Mouse (Mus musculus) lung, adult 18-20 months (tissue): ENCODE measurements around the gene Asah2.
"Not testable (repeated sequence)": the region's sequence is repeated elsewhere in the genome, so short reads cannot be mapped to it uniquely, and the experiment has no call there.

Source experiments
- DNase-seq, 2 experiments: peaks; one replicate each; pipeline ENCODE4 v3.0.0; 2022; ENCODE audit warnings: mixed read lengths in 2 of 2

The Asah2 gene

DNA sequence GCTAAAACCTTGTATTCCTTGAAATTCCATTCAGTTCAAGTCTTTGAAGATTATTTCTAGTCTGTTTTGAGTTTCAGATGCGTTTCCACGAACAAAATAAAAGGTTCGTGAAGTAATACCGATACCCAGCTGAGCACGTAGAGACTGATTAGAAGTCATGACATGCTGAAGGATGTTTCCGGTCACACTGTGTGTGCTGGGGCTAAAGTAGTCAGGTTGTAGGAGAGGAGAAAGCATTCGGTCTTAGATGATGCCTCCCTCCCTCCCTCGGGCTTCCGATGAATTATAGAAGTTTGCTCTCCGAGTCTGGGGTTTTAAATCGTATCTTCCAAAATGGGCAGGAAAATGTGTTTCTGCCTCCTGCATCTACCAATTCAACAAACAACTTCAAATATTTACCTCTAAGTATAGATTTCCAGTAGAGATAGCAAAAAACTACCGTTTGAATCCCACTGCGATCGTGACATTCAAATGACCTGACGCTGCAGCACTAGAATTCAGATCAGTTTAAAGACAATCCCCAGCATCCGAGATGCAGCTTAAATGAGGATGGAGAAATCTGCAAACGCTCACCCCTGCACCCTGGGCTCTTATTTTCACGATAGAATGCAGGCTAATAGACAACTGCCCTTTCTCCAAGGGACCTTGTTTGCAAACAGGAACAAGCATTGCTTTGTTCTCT lies 5.6 kb downstream of the Asah2 start:
- no peak for DNase-seq

DNA sequence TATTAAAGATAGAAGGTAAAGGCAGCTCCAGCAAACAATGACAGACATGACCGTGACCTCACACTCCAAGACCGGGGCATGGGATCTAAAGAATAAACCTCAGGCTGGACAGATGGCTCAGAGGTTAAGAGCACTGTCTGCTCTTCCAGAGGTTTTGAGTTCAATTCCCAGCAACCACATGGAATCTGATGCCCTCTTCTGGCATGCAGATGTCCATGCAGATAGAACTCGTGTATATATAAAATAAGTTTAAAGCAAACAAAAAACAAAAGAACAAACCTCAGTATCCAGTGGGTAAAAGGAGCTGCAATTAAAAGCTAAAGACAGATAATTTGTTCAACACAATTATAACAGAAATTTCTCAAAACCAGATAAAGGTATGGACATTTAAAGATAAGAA lies 9.4 kb downstream of the Asah2 start:
- DNase-seq = no peak

DNA sequence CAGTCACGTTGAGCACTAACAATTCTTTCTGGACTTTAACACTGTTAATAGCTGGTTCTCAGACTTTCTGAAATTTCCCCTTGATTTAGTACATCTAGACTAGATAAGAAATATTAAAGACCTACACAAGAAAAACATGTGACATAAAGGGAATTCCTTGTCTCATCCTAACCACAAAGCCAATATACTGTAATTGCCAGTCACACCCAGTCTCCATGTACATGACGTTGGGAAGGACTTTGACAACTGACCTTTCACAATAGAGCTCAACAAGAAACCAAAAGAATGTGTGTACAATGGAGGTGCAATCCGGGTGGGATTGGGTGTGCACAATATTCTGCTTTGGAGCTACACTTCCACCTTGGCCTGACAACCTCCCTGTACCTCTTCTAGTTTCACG lies 15.7 kb downstream of the Asah2 start:
- DNase-seq = no peak

GRCm38 (mm10) chr19:32090804-32091203 lies 17.2 kb downstream of the Asah2 start:
- no peak for DNase-seq

GRCm38 (mm10) chr19:32088570-32088969 lies 19.4 kb downstream of the Asah2 start:
- no peak for DNase-seq

GRCm38 (mm10) chr19:32087736-32088470 lies 20.1 kb downstream of the Asah2 start:
- no peak for DNase-seq

DNA sequence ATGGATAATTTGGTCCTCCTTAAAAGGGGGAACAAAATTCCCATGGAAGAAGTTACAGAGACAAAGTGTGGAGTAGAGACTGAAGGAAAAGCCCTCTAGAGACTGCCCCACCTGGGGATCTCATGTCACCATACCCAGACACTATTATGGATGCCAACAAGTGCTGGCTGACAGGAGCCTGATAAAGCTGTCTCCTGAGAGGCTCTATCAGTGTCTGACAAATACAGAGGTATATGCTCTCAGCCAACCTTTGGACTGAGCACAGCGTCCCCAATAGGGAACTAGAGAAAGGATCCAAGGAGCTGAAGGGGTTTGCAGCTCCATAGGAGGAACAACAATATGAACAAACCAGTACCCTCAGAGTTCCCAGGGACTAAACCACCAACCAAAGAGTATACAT lies 23.2 kb downstream of the Asah2 start:
- not testable (repeated sequence) for DNase-seq

DNA sequence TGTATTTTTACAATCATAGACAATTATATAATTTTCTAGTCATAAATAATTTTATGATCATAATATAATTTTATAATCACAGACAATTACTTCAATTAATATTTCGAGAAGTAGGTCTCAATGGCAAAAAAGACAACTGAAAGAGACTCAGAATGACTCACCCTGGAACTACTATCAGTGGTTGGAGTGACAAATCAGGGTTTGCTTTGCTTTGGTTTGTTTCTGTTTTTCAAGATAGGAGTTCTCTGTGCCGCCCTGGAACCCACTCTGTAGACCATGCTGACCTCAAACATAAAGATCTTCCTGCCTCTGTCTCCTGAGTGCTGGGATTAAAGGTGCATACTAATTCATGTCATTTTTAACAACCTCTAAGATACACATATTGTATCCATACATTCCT lies 37.7 kb downstream of the Asah2 start:
- DNase-seq = no peak

- peak; percentile 9 to 35 for DNase-seq
Measured at GRCm38 (mm10) chr19:32069598-32069997, 38.4 kb downstream of the Asah2 start.

DNA sequence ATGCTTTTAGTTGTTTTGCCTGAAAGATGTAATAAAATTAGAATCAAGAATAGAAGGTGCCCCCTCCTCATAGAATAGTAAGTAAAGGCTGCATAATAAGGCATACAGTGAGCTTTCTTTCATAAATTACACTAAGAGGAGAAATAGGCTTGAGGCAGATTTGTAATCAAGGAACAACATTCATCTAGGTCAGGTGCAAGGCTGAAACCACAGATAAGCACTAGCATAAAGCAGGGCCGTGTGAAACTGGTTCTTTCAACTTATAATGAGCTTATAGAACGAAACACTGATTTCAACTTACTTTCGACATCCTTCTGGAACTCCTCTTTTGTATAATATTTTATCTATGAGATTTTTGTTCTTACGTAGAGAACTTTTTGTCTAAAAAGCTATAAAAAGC lies 40.3 kb downstream of the Asah2 start:
- DNase-seq = no peak

DNA sequence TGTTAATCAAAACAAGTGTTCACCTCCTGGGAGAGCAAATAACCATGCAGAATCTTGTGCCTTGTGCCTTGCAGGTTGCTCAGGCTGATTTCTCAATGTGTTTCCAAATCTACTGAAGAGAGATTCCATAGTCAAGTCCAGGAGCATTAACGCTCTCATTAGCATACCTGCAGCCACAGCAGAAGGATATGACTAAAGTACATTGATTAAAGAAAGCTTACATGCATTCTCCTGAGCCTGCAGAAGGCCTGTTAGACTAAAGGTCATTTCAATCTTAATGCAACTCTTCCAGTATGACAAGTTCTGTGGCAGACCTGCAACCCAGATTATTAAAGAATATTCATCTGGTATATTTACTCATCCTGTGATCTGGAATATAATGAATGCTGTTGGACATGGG lies 46.7 kb downstream of the Asah2 start:
- DNase-seq = no peak

- DNase-seq = no peak
Measured at GRCm38 (mm10) chr19:32056252-32056651, 51.8 kb downstream of the Asah2 start.

DNA sequence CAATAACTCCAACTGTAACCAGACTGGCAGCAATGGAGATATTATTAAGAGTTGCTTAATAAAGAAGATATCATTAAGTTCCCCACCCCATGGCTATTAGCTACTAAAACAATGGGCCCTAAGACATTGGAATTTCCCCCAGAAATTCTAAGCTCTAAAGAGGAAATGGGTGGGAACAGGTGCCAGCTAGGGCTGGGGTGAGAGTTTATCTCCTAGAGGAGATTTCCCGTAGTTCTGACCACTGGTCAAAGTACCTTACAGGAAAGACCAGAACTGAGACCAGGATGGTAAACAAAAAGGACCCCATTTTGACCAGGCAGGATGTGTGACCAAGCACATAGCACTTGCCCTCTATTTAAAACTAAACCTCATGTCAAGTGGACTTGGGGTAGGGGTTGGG lies 52.3 kb downstream of the Asah2 start:
- no peak for DNase-seq

GRCm38 (mm10) chr19:32051251-32051650 lies 56.8 kb downstream of the Asah2 start:
- no peak for DNase-seq

- DNase-seq = no peak
Measured at GRCm38 (mm10) chr19:32032881-32033280, 75.1 kb downstream of the Asah2 start.

GRCm38 (mm10) chr19:32030430-32030829 lies 77.6 kb downstream of the Asah2 start:
- DNase-seq = peak in 1 of 2 experiments; percentile 35

GRCm38 (mm10) chr19:32025443-32025842 lies 82.6 kb downstream of the Asah2 start:
- no peak for DNase-seq

GRCm38 (mm10) chr19:32019722-32020121 lies 88.3 kb downstream of the Asah2 start:
- no peak for DNase-seq

- no peak for DNase-seq
Measured at GRCm38 (mm10) chr19:32018585-32018984, 89.4 kb downstream of the Asah2 start.

- no peak for DNase-seq
Measured at GRCm38 (mm10) chr19:32018053-32018452, 90.0 kb downstream of the Asah2 start.

DNA sequence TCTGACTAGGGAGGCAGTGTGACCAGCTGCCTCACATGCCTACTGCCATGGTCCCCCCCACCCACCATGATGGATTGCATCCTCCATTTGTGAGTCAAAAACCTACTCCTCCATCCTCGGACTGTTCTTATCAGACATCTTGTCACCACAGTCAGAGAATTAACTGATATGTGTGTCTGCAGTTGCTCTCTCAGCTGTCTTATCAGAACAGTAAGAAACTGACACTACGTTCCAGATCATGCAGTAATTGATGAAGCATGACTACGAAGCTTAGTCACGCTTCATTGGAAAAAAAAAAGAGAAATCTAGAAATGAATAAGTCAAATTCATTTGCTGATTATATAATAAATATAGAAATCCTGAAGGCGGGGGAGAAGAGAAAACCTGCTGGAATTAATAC lies 105.4 kb downstream of the Asah2 start:
- no peak for DNase-seq

- no peak for DNase-seq
Measured at GRCm38 (mm10) chr19:31996916-31997315, 111.1 kb downstream of the Asah2 start.

DNA sequence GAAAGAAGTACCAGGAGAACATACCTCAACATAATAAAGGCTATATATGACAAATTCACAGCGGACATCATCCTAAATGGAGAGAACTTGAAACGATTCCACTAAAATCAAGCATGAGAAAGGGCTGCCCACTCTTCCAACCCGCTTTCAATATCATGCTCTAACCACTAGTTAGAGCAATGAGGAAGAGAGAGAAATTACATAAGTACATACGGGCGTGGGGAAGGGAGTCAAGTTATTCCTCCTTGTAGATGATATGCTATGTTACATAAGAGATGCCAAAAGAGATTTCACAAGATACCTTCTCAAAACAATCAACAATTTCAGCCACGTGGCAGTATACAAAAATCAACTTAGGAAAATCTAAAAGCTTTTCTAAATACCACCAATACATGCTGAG lies 117.0 kb downstream of the Asah2 start:
- DNase-seq = no peak

- DNase-seq = no peak
Measured at GRCm38 (mm10) chr19:31975882-31976281, 132.1 kb downstream of the Asah2 start.

DNA sequence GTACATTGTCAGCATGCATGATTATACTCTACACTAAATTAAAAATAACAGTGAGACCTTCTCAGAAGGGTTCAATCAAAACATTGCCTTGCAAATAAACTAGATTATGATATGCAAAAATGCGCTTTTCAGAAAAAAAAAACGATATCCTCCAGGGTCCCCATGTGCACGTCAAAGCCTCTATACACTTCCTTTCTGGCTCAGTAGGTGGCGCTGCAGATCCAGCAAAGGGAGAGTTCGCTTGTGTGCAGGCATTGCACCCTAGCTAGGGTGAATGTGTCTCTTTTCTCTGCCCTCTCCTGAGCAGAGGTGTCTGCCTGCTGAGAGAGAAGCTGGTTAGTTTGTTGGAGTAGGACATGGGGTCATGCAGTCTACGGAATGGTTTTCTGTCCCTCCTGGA lies 136.0 kb downstream of the Asah2 start:
- peak; percentile 58 to 60 for DNase-seq
